ENCODE assay signal across 14 mouse cellular contexts in the genomic region with DNA sequence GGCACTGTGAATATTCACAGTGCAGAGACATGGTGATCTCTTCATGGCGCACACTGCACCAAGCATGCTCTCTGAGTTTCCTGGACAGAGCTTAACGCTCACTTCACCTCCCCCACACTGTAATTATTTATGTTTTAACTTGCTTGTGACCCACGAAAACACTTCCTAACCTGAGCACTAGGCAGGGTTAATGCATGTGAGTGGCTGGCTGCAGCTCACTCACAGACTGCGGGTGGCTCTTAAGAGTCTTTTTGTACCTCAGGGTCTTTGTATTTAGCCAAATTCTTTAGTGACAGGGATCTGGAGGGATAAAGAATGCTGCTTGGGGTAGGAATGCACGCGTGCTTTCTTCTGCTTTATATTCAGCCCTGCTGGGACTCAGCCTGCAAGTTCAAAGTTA. TPM values are rescaled to one million over a fixed set of nuclear protein-coding genes. Genes with fewer than 3 reads are reported as not detected.
DNase-seq lines count a peak whose midpoint lies in the region; ATAC-seq and TF ChIP-seq lines count a peak whose summit lies in the region.
"Had no signal": no experiment of that assay in that cellular context is flagged by ENCODE, and none has a peak within 500 bp of the region (broad histone marks: within the 10 kb centered on the region; RNA-seq: fewer than 3 reads in every experiment).

No protein-coding gene starts in this region.

- TF ChIP-seq POLR2A in brain, embryonic 14.5 days (IDR thresholded peaks at IDR 0.05; ENCODE audit: borderline replicate concordance, extremely low read depth, insufficient read depth, insufficient read length, poor library complexity, severe bottlenecking) = no peak
- no peak for TF ChIP-seq POLR2A in limb, embryonic 14.5 days (IDR thresholded peaks at IDR 0.05; ENCODE audit: borderline replicate concordance, extremely low read depth, insufficient read depth, insufficient read length)

- no peak overlapping the region for H3K9ac ChIP-seq in hindbrain, embryonic 16.5 days (ENCODE audit: low read depth, low read length)
- no peak overlapping the region for H3K9ac ChIP-seq in forebrain, embryonic 11.5 days (ENCODE audit: low read length)
- no peak overlapping the region for H3K9ac ChIP-seq in limb, embryonic 14.5 days (ENCODE audit: low read depth, low read length, severe bottlenecking)

- H3K36me3 ChIP-seq in hindbrain, embryonic 10.5 days = no peaks in the 10 kb centered on the region
- H3K36me3 ChIP-seq in hindbrain, embryonic 16.5 days (ENCODE audit: control insufficient read depth, insufficient read depth, low read length) = no peaks in the 10 kb centered on the region
- no peaks in the 10 kb centered on the region for H3K36me3 ChIP-seq in forebrain, embryonic 11.5 days (ENCODE audit: control insufficient read depth, insufficient read depth, low read length)
- H3K36me3 ChIP-seq in limb, embryonic 14.5 days (ENCODE audit: control insufficient read depth, insufficient read depth, low read length) = no peaks in the 10 kb centered on the region

- peak overlapping the region; percentile 84 for H3K27ac ChIP-seq in hindbrain, embryonic 10.5 days
- H3K27ac ChIP-seq in hindbrain, embryonic 16.5 days (ENCODE audit: low read depth, low read length) = no peak overlapping the region
- peak overlapping the region; percentile 44; the same call in 1 of the 2 replicates for H3K27ac ChIP-seq in forebrain, embryonic 11.5 days (ENCODE audit: low read depth, low read length)
- H3K27ac ChIP-seq in limb, embryonic 14.5 days (replicated peaks; ENCODE audit: low read depth, low read length) = peak overlapping the region; percentile 40; the same call in 1 of the 2 replicates

- 10% methylated on average over 6 of the region's 6 CpGs for WGBS in hindbrain, embryonic 10.5 days
- 13% methylated on average over 6 of the region's 6 CpGs for WGBS in hindbrain, embryonic 16.5 days
- WGBS in forebrain, embryonic 11.5 days = 7% methylated on average over 6 of the region's 6 CpGs
- 21% methylated on average over 6 of the region's 6 CpGs for WGBS in limb, embryonic 14.5 days

- peak; percentile 35 for DNase-seq in hindbrain, embryonic 10.5 days (ENCODE audit: low spot score)
- peak; percentile 85 for DNase-seq in brain, embryonic 14.5 days (ENCODE audit: low read depth)
- DNase-seq in forebrain, embryonic 11.5 days (ENCODE audit: low spot score) = no peak
- no peak for DNase-seq in limb, embryonic 14.5 days (ENCODE audit: low spot score)
- DNase-seq in layer of hippocampus, adult 9-10 months (ENCODE audit: low spot score) = no peak
- no peak for DNase-seq in liver
- no peak for DNase-seq in cerebellum, adult 8-10 months
- DNase-seq: gastrocnemius, postnatal 14 days; layer of hippocampus, postnatal 36 days; lung, adult 2 months; thymus, adult 2 months had no signal

- no peaks in the 10 kb centered on the region for H3K9me3 ChIP-seq in hindbrain, embryonic 10.5 days
- H3K9me3 ChIP-seq in hindbrain, embryonic 16.5 days (ENCODE audit: control insufficient read depth, low read length) = no peaks in the 10 kb centered on the region
- no peaks in the 10 kb centered on the region for H3K9me3 ChIP-seq in forebrain, embryonic 11.5 days (ENCODE audit: control insufficient read depth, low read length)
- H3K9me3 ChIP-seq in limb, embryonic 14.5 days (ENCODE audit: control insufficient read depth, low read length) = no peaks in the 10 kb centered on the region

- no peak overlapping the region for H3K4me3 ChIP-seq in hindbrain, embryonic 10.5 days
- no peak overlapping the region for H3K4me3 ChIP-seq in hindbrain, embryonic 16.5 days (ENCODE audit: low read length)
- no peak overlapping the region for H3K4me3 ChIP-seq in forebrain, embryonic 11.5 days (ENCODE audit: low read depth, low read length)
- H3K4me3 ChIP-seq in limb, embryonic 14.5 days (replicated peaks; ENCODE audit: low read length) = no peak overlapping the region
- H3K4me3 ChIP-seq: myocyte had no signal

- peaks cover 62% of the 10 kb centered on the region for H3K4me1 ChIP-seq in hindbrain, embryonic 10.5 days (replicated peaks)
- no peaks in the 10 kb centered on the region for H3K4me1 ChIP-seq in hindbrain, embryonic 16.5 days (ENCODE audit: control insufficient read depth, insufficient read depth, low read depth, low read length)
- H3K4me1 ChIP-seq in forebrain, embryonic 11.5 days (replicated peaks; ENCODE audit: control insufficient read depth, insufficient read depth, low read length) = peaks cover 11% of the 10 kb centered on the region
- peaks cover 56% of the 10 kb centered on the region for H3K4me1 ChIP-seq in limb, embryonic 14.5 days (ENCODE audit: control insufficient read depth, insufficient read depth, low read length)

- peak; percentile 5; the same call in 1 of the 2 replicates for TF ChIP-seq CTCF in brain, embryonic 14.5 days (IDR thresholded peaks at IDR 0.05; ENCODE audit: borderline replicate concordance, extremely low read depth, insufficient read depth, insufficient read length)

- no peak overlapping the region for H3K4me2 ChIP-seq in hindbrain, embryonic 16.5 days (ENCODE audit: low read length)
- H3K4me2 ChIP-seq in forebrain, embryonic 11.5 days (ENCODE audit: low read depth, low read length, severe bottlenecking) = no peak overlapping the region; the same call in 1 of the 2 replicates
- no peak overlapping the region for H3K4me2 ChIP-seq in limb, embryonic 14.5 days (replicated peaks; ENCODE audit: low read depth, low read length, severe bottlenecking)

- no peaks in the 10 kb centered on the region for H3K27me3 ChIP-seq in hindbrain, embryonic 10.5 days (ENCODE audit: insufficient read depth, poor library complexity, severe bottlenecking)
- H3K27me3 ChIP-seq in hindbrain, embryonic 16.5 days (replicated peaks; ENCODE audit: control insufficient read depth, insufficient read depth, low read length) = no peaks in the 10 kb centered on the region
- H3K27me3 ChIP-seq in forebrain, embryonic 11.5 days (ENCODE audit: control insufficient read depth, insufficient read depth, low read length) = no peaks in the 10 kb centered on the region
- H3K27me3 ChIP-seq in limb, embryonic 14.5 days (ENCODE audit: control insufficient read depth, insufficient read depth, low read length) = no peaks in the 10 kb centered on the region
- H3K27me3 ChIP-seq: Patski had no signal

- no peak for ATAC-seq in hindbrain, embryonic 16.5 days
- ATAC-seq in forebrain, embryonic 11.5 days (replicated peaks; ENCODE audit: low FRiP score) = peak; percentile 86
- no peak for ATAC-seq in limb, embryonic 14.5 days (ENCODE audit: low FRiP score, low read depth)
- ATAC-seq: Patski had no signal

RNA-seq across cellular contexts. Expression of a gene that starts 48.9 kb away (rescaled TPM):
- 27.3 and 33.8 TPM in 2 replicates for polyA plus RNA-seq in hindbrain, embryonic 10.5 days (2016; fragmentation: Nextera tagmentation; extraction: Ambion mirVana)
- 6.2 and 8.9 TPM in 2 replicates for polyA plus RNA-seq in hindbrain, embryonic 16.5 days (2015; fragmentation: Nextera tagmentation; extraction: Ambion mirVana)
- 3.0 and 9.3 TPM in 2 replicates for polyA plus RNA-seq in brain, embryonic 14.5 days (2012; rRNA removed)
- 61.2 and 63.4 TPM in 2 replicates for polyA plus RNA-seq in forebrain, embryonic 11.5 days (2014; fragmentation: Nextera tagmentation; extraction: Ambion mirVana)
- 86.2 and 103 TPM in 2 replicates for polyA plus RNA-seq in limb, embryonic 14.5 days (2012; rRNA removed)
- 99.4 and 108 TPM in 2 replicates for polyA plus RNA-seq in limb, embryonic 14.5 days (2014; fragmentation: Nextera tagmentation; extraction: Ambion mirVana)

Comparison
In these comparisons a context has a peak if more than half of its experiments do, and no peak if none do; other contexts are left out.
1. DNase-seq: peak in hindbrain, embryonic 10.5 days (single experiment) and brain, embryonic 14.5 days (single experiment); none in forebrain, embryonic 11.5 days (single experiment), limb, embryonic 14.5 days (single experiment), layer of hippocampus, adult 9-10 months (single experiment), liver (single experiment) and cerebellum, adult 8-10 months (single experiment).